Mouse (Mus musculus) brain, embryonic 14.5 days (tissue): ENCODE measurements around the gene Zfp654.

ENCODE experiments used
- CTCF ChIP-seq: fragments of 200-500 bp; IDR thresholded peaks from 2 replicates; pipeline ENCODE4 v1.5.1; 2012; ENCODE audit warnings: inconsistent platforms, mild to moderate bottlenecking, moderate library complexity, borderline replicate concordance; ENCODE audit not compliant: insufficient read depth, insufficient read length; ENCODE audit errors: extremely low read depth
- POLR2A ChIP-seq: fragments of 200-500 bp; IDR thresholded peaks from 2 replicates; pipeline ENCODE4 v1.6.1; 2012; ENCODE audit warnings: mild to moderate bottlenecking, inconsistent platforms, borderline replicate concordance; ENCODE audit not compliant: poor library complexity, insufficient read depth, insufficient read length, severe bottlenecking; ENCODE audit errors: extremely low read depth

- TF ChIP-seq CTCF (no peak), POLR2A (no peak)
Observed at GRCm38 (mm10) chr16:64879735-64880134, 28.3 kb upstream of the Zfp654 start.
